Mouse (Mus musculus) embryonic facial prominence, embryonic 14.5 days (tissue): Measurements from ENCODE around the gene Tmem208. TPM values are rescaled to one million over a fixed set of nuclear protein-coding genes. Genes with fewer than 3 reads are reported as not detected.
A peak's percentile ranks its signal among the peaks of the same experiment; 100 is the strongest.

ENCODE experiments used
- ATAC-seq: fragments of 200-750 bp; cut with Nextera tagmentation; 2 replicates; pipeline ENCODE4 v1.8.0; 2017; ENCODE audit warnings: low read depth, moderate number of reproducible peaks, moderate TSS enrichment
- DNase-seq: peaks from one replicate; pipeline ENCODE4 v3.0.0-alpha.2; 2015; ENCODE audit warnings: low spot score
- H3K27ac ChIP-seq: fragments of 300-500 bp; sonication (generic); replicated peaks from 2 replicates; pipeline ENCODE4 v1.5.1; 2014; ENCODE audit warnings: low read depth, mild to moderate bottlenecking, low read length, moderate library complexity
- H3K27me3 ChIP-seq: fragments of 300-500 bp; sonication (generic); replicated peaks from 2 replicates; pipeline ENCODE4 v1.6.1; 2014; ENCODE audit warnings: low read length; ENCODE audit not compliant: control insufficient read depth, insufficient read depth
- H3K36me3 ChIP-seq: fragments of 300-500 bp; sonication (generic); 2 replicates; pipeline ENCODE4 v1.6.1; 2014; ENCODE audit warnings: low read length, mixed read lengths; ENCODE audit not compliant: control insufficient read depth, insufficient read depth
- H3K4me1 ChIP-seq: fragments of 300-500 bp; sonication (generic); 2 replicates; pipeline ENCODE4 v1.6.1; 2014; ENCODE audit warnings: antibody characterized with exemption, low read length; ENCODE audit not compliant: control insufficient read depth, insufficient read depth
- H3K4me2 ChIP-seq: fragments of 300-500 bp; sonication (generic); 2 replicates; pipeline ENCODE4 v1.6.1; 2014; ENCODE audit warnings: low read depth, mild to moderate bottlenecking, low read length, moderate library complexity, mixed read lengths
- H3K4me3 ChIP-seq: fragments of 300-500 bp; sonication (generic); 2 replicates; pipeline ENCODE4 v1.5.1; 2014; ENCODE audit warnings: low read depth, mild to moderate bottlenecking, low read length
- H3K9ac ChIP-seq: fragments of 300-500 bp; sonication (generic); 2 replicates; pipeline ENCODE4 v1.6.1; 2014; ENCODE audit warnings: low read depth, mild to moderate bottlenecking, low read length, moderate library complexity, mixed read lengths
- H3K9me3 ChIP-seq: fragments of 300-500 bp; sonication (generic); 2 replicates; pipeline ENCODE4 v1.6.1; 2016; ENCODE audit warnings: low read length; ENCODE audit not compliant: control insufficient read depth
- WGBS: fragments of 180-500 bp; shearing (Covaris S2); extraction: QIAGEN DNeasy Blood & Tissue Kit; methylation state at CpG from one replicate; pipeline ENCODE4 v1.1.7; 2014; 5-methylcytosine and 5-hydroxymethylcytosine counted together
- polyA plus RNA-seq: library from polyadenylated mRNA; unstranded; fragments of >200 nt; fragmentation: Nextera tagmentation; extraction: Ambion mirVana; gene quantifications from 2 replicates; pipeline ENCODE4 v1.2.1, GENCODE M21; 2014

Tmem208 gene
- polyA plus RNA-seq, 1 experiment from 2014 or later: 132 TPM

DNA sequence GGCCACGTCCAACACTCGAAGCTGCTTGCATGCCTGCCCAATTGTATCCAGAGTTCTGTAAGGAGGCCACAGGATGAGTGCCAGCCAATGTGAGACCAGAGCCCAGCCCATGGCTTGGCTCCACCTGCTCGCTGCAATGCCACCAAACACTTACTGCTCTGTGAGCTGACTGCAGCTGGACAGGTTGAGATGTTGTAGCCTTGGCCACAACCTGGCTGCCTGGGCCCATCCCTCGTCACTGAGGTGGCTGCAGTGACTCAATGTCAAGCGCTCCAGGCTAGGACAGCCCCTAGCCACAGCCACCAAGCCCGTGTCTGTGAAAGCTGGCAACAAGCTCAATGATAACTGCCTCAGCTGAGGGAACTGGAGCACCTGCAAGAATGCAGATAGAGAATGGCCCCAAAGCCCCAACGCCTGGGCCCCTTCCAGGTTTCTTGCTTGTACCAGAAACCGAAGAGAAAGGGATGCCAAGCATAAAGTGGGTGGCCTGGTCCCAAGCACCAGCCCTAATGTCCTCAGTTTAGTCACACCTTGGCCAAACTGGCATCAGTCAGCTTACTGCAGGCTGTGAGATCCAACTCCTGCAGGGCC, 13.2 kb upstream of the Tmem208 start:
- Histone ChIP-seq H3K9me3 (no peaks in the 10 kb centered on the region), H3K27me3 (no peaks in the 10 kb centered on the region), H3K36me3 (peaks cover 79% of the 10 kb centered on the region), H3K4me2 (no peak overlapping the region), H3K4me1 (no peaks in the 10 kb centered on the region), H3K9ac (no peak overlapping the region), H3K4me3 (no peak overlapping the region), H3K27ac (no peak overlapping the region)
- 84% methylated on average over 8 of the region's 8 CpGs for WGBS
- no peak for ATAC-seq
- DNase-seq: no peak

- H3K36me3 ChIP-seq: peaks cover 76% of the 10 kb centered on the region
- DNase-seq (no peak), ATAC-seq (no peak)
- H3K27me3 ChIP-seq: no peaks in the 10 kb centered on the region
- H3K9me3 ChIP-seq: no peaks in the 10 kb centered on the region
- no peak overlapping the region for H3K9ac ChIP-seq
- H3K27ac ChIP-seq: no peak overlapping the region
- H3K4me1 ChIP-seq: no peaks in the 10 kb centered on the region
- no peak overlapping the region for H3K4me2 ChIP-seq
- WGBS: 87% methylated on average over 9 of the region's 9 CpGs
- no peak overlapping the region for H3K4me3 ChIP-seq
Measured at GRCm38 (mm10) chr8:105313622-105314402, 12.3 kb upstream of the Tmem208 start.

DNA sequence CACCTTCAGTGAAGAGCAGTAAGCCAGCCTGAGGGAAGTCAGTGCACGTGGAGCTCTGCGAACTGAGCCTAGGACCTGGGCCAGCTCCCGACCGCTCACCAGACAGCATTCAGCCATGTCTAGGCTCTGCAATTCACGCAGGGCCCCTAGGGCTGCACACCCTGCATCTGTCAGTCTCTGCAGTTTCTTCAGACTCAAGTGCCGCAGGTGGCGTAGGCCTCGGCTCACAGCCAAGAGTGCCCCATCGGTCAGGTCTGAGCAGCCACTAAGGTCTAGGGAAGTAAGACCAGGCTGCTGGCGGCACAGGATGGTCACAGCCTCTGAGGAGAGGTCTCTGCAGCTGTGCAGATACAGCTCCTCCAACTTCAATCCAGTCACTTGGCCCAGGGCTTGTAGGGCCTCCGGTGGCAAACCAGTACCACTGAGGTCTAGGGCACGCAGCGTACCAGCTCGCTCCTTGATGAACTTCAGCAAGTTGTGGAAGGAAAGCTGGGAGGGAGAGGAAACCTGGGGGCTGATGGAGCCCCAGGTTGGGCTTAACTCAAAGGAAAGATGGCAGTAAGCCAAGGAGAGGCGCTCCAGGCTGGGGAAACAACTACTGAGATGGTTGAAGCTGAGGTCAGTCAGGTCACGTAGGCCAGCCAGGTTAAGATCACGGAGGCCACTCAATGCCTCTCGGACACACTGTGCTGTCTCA, 10.9 kb upstream of the Tmem208 start:
- ATAC-seq: no peak
- no peak for DNase-seq
- Histone ChIP-seq H3K36me3 (peaks cover 65% of the 10 kb centered on the region), H3K4me3 (no peak overlapping the region), H3K9me3 (no peaks in the 10 kb centered on the region), H3K27ac (no peak overlapping the region), H3K4me2 (no peak overlapping the region), H3K27me3 (no peaks in the 10 kb centered on the region), H3K9ac (no peak overlapping the region; the same call in 1 of the 2 replicates), H3K4me1 (no peaks in the 10 kb centered on the region)
- 82% methylated on average over 18 of the region's 18 CpGs for WGBS

- Histone ChIP-seq H3K4me2 (no peak overlapping the region), H3K27me3 (no peaks in the 10 kb centered on the region), H3K9me3 (no peaks in the 10 kb centered on the region), H3K4me1 (no peaks in the 10 kb centered on the region), H3K4me3 (no peak overlapping the region), H3K36me3 (peaks cover 52% of the 10 kb centered on the region), H3K9ac (no peak overlapping the region), H3K27ac (no peak overlapping the region)
- DNase-seq (no peak), ATAC-seq (no peak)
- WGBS: 87% methylated on average over 4 of the region's 4 CpGs
Measured at GRCm38 (mm10) chr8:105317941-105318340, 8.2 kb upstream of the Tmem208 start.

GRCm38 (mm10) chr8:105318662-105319190, 7.4 kb upstream of the Tmem208 start:
- Histone ChIP-seq H3K27me3 (no peaks in the 10 kb centered on the region), H3K4me1 (no peaks in the 10 kb centered on the region), H3K9ac (no peak overlapping the region), H3K9me3 (no peaks in the 10 kb centered on the region), H3K4me2 (no peak overlapping the region), H3K27ac (no peak overlapping the region), H3K36me3 (peaks cover 52% of the 10 kb centered on the region), H3K4me3 (no peak overlapping the region)
- WGBS: 84% methylated on average over 11 of the region's 11 CpGs
- DNase-seq: no peak
- no peak for ATAC-seq

DNA sequence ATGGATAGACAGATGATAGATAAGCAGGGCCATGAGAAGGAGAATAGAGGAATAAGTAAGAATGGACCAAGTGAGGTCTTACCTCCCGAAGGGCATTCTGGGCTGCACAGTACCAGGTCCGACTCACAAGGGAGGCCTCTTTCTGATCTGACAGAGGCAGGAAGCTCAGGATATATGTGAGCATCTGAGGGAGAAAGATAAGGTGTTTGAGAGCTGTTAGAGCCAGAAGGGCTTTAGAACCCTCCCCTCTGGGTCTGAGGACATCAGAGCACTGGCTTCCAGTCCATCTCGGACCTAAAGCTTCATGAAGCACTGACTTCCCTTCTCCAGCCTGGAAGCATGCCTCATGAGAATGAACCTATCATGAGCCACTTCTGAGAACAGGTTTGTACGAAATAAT, 3.0 kb upstream of the Tmem208 start:
- Histone ChIP-seq H3K9ac (no peak overlapping the region), H3K4me2 (no peak overlapping the region), H3K4me3 (no peak overlapping the region), H3K9me3 (no peaks in the 10 kb centered on the region), H3K27ac (no peak overlapping the region), H3K27me3 (no peaks in the 10 kb centered on the region), H3K4me1 (peaks cover 3% of the 10 kb centered on the region; the same call in 1 of the 2 replicates), H3K36me3 (peaks cover 29% of the 10 kb centered on the region)
- ATAC-seq (no peak), DNase-seq (no peak)
- WGBS: 89% methylated on average over 4 of the region's 4 CpGs

DNA sequence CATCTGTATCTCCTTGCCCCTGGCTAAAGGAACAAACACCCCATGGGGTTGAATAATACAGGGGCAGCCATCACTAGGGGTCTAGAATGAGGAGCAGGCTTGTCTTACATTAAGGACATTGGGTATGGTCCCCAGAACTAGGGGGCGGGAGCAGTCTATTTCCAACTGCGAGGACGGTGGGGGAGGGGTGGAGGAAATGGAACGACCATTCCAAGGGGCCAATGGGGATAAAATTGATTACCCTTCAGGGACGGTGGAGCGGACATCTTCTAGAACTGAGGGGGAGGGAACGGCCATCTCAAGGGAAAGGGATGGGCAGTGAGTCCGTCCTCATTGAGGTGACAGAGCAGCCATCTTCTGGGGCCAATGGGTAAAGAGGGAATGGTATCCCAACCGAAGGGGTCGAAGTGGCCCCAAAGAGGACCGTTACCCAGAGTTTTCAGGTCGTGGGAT, 487 bp upstream of the Tmem208 start:
- H3K9ac ChIP-seq: peak overlapping the region; percentile 77
- DNase-seq: no peak
- H3K27ac ChIP-seq: peak overlapping the region; percentile 54; the same call in 1 of the 2 replicates
- H3K27me3 ChIP-seq: no peaks in the 10 kb centered on the region
- WGBS: under 1% methylated on average over 10 of the region's 12 CpGs
- H3K36me3 ChIP-seq: peaks cover 51% of the 10 kb centered on the region
- peak overlapping the region; percentile 60 for H3K4me3 ChIP-seq
- peak overlapping the region; percentile 63 for H3K4me2 ChIP-seq
- no peaks in the 10 kb centered on the region for H3K9me3 ChIP-seq
- ATAC-seq: peak; percentile 28
- H3K4me1 ChIP-seq: peaks cover 3% of the 10 kb centered on the region; the same call in 1 of the 2 replicates

GRCm38 (mm10) chr8:105326968-105327367, 814 bp downstream of the Tmem208 start:
- peaks cover 58% of the 10 kb centered on the region for H3K36me3 ChIP-seq

More at GRCm38 (mm10) chr8:105326968-105327367, 814 bp downstream of the Tmem208 start:
- Histone ChIP-seq H3K9me3 (no peaks in the 10 kb centered on the region), H3K4me2 (peak overlapping the region; percentile 82), H3K4me3 (peak overlapping the region; percentile 60), H3K27ac (peak overlapping the region; percentile 79; the same call in 1 of the 2 replicates), H3K27me3 (no peaks in the 10 kb centered on the region), H3K9ac (peak overlapping the region; percentile 77), H3K4me1 (peaks cover 3% of the 10 kb centered on the region; the same call in 1 of the 2 replicates)
- WGBS: 33% methylated on average over 6 of the region's 6 CpGs
- ATAC-seq (0 out of 2 replicates have a peak, but pooled peaks have one; percentile 3), DNase-seq (no peak)
